Comparison of ENCODE assay signal across 51 mouse cellular contexts in genomic region chr7:108233551-108233950, GRCm38 (mm10). TPM values are rescaled to one million over a fixed set of nuclear protein-coding genes. Genes with fewer than 3 reads are reported as not detected.
"Had no signal": no experiment of that assay in that cellular context is flagged by ENCODE, and none has a peak within 500 bp of the region (broad histone marks: within the 10 kb centered on the region; RNA-seq: fewer than 3 reads in every experiment).

No protein-coding gene starts in this region.

- H3K36me3 ChIP-seq: heart, embryonic 10.5 days; heart, embryonic 12.5 days; heart, embryonic 13.5 days; heart, embryonic 15.5 days; hindbrain, embryonic 10.5 days; hindbrain, embryonic 12.5 days; hindbrain, embryonic 13.5 days; hindbrain, embryonic 15.5 days; intestine, embryonic 15.5 days; kidney, embryonic 15.5 days had no signal

- H3K27me3 ChIP-seq: heart, embryonic 12.5 days; heart, embryonic 13.5 days; heart, embryonic 15.5 days; hindbrain, embryonic 12.5 days; hindbrain, embryonic 13.5 days; hindbrain, embryonic 15.5 days; intestine, embryonic 15.5 days; kidney, embryonic 15.5 days had no signal

- H3K4me1 ChIP-seq: heart, embryonic 10.5 days; heart, embryonic 12.5 days; heart, embryonic 13.5 days; heart, embryonic 15.5 days; hindbrain, embryonic 10.5 days; hindbrain, embryonic 12.5 days; hindbrain, embryonic 13.5 days; hindbrain, embryonic 15.5 days; intestine, embryonic 15.5 days; kidney, embryonic 15.5 days had no signal

- H3K4me3 ChIP-seq: heart, embryonic 10.5 days; heart, embryonic 12.5 days; heart, embryonic 13.5 days; heart, embryonic 15.5 days; hindbrain, embryonic 10.5 days; hindbrain, embryonic 12.5 days; hindbrain, embryonic 13.5 days; hindbrain, embryonic 15.5 days; intestine, embryonic 15.5 days; kidney, embryonic 15.5 days; layer of hippocampus, adult 2 months; left cerebral cortex, adult 2 months had no signal

- DNase-seq: heart, postnatal 10 days; heart, postnatal 14 days; heart, postnatal 36 days; heart, postnatal 4 days; kidney, adult 11 months; kidney, adult 18-20 months; kidney, adult 2 months; kidney, adult 8-10 months; kidney, adult 9 months; kidney, postnatal 10 days; kidney, postnatal 14 days; kidney, postnatal 25 days; kidney, postnatal 36 days; kidney, postnatal 4 days; layer of hippocampus, adult 9-11 months; layer of hippocampus, postnatal 36 days had no signal

- H3K27ac ChIP-seq: heart, embryonic 10.5 days; heart, embryonic 13.5 days; heart, embryonic 15.5 days; hindbrain, embryonic 10.5 days; hindbrain, embryonic 12.5 days; hindbrain, embryonic 13.5 days; hindbrain, embryonic 14.5 days; hindbrain, embryonic 15.5 days; hindbrain, postnatal 0 days; intestine, embryonic 15.5 days; kidney, embryonic 15.5 days; kidney, postnatal 0 days; layer of hippocampus, adult 2 months; left cerebral cortex, adult 2 months had no signal

- H3K9me3 ChIP-seq: heart, embryonic 10.5 days; heart, embryonic 12.5 days; heart, embryonic 13.5 days; heart, embryonic 15.5 days; hindbrain, embryonic 10.5 days; hindbrain, embryonic 12.5 days; hindbrain, embryonic 13.5 days; hindbrain, embryonic 15.5 days; intestine, embryonic 15.5 days; kidney, embryonic 15.5 days had no signal

- H3K9ac ChIP-seq: heart, embryonic 12.5 days; heart, embryonic 13.5 days; heart, embryonic 15.5 days; hindbrain, embryonic 12.5 days; hindbrain, embryonic 13.5 days; hindbrain, embryonic 14.5 days; hindbrain, embryonic 15.5 days; intestine, embryonic 15.5 days; kidney, embryonic 15.5 days had no signal

- H3K4me2 ChIP-seq: heart, embryonic 11.5 days; heart, embryonic 12.5 days; heart, embryonic 13.5 days; heart, embryonic 15.5 days; hindbrain, embryonic 12.5 days; hindbrain, embryonic 13.5 days; hindbrain, embryonic 14.5 days; hindbrain, embryonic 15.5 days; intestine, embryonic 15.5 days; kidney, embryonic 15.5 days had no signal

- ATAC-seq: hindbrain, embryonic 16.5 days; hindbrain, postnatal 0 days; inflammation-experienced regulatory T-cells, adult 6 months; intestine, embryonic 15.5 days; intestine, embryonic 16.5 days; intestine, postnatal 0 days had no signal

RNA-seq across cellular contexts. Expression of gene Olfr487, which starts 19.1 kb away (rescaled TPM):
- total RNA-seq: heart, postnatal 10 days; heart, postnatal 14 days; heart, postnatal 25 days; heart, postnatal 36 days; heart, postnatal 4 days; hematopoietic stem cell, adult 5-6 weeks; hindbrain, postnatal 0 days; layer of hippocampus, adult 18-20 months; layer of hippocampus, adult 2 months; layer of hippocampus, adult 8-10 months; layer of hippocampus, postnatal 10 days; layer of hippocampus, postnatal 14 days; layer of hippocampus, postnatal 25 days; layer of hippocampus, postnatal 36 days; left cerebral cortex, adult 18-20 months; left cerebral cortex, adult 2 months had no signal
- polyA plus RNA-seq: heart, embryonic 10.5 days; heart, embryonic 11.5 days; heart, embryonic 12.5 days; heart, embryonic 13.5 days; heart, embryonic 14.5 days; heart, embryonic 15.5 days; heart, embryonic 16.5 days; heart, postnatal 0 days; hindbrain, embryonic 10.5 days; hindbrain, embryonic 12.5 days; hindbrain, embryonic 13.5 days; hindbrain, embryonic 14.5 days; hindbrain, embryonic 15.5 days; hindbrain, embryonic 16.5 days; hindbrain, postnatal 0 days; inflammation-experienced regulatory T-cells, adult 6 months; intestine, embryonic 14.5 days; intestine, embryonic 15.5 days; intestine, embryonic 16.5 days; intestine, postnatal 0 days; kidney, adult 2 months; kidney, embryonic 14.5 days; kidney, embryonic 15.5 days; kidney, embryonic 16.5 days; kidney, postnatal 0 days; large intestine, adult 2 months had no signal

RNA-seq across cellular contexts. Expression of gene Olfr488, which starts 24.6 kb away (rescaled TPM):
- total RNA-seq: heart, postnatal 10 days; heart, postnatal 14 days; heart, postnatal 25 days; heart, postnatal 36 days; heart, postnatal 4 days; hematopoietic stem cell, adult 5-6 weeks; hindbrain, postnatal 0 days; layer of hippocampus, adult 18-20 months; layer of hippocampus, adult 2 months; layer of hippocampus, adult 8-10 months; layer of hippocampus, postnatal 10 days; layer of hippocampus, postnatal 14 days; layer of hippocampus, postnatal 25 days; layer of hippocampus, postnatal 36 days; left cerebral cortex, adult 18-20 months; left cerebral cortex, adult 2 months had no signal
- polyA plus RNA-seq: heart, embryonic 10.5 days; heart, embryonic 11.5 days; heart, embryonic 12.5 days; heart, embryonic 13.5 days; heart, embryonic 14.5 days; heart, embryonic 15.5 days; heart, embryonic 16.5 days; heart, postnatal 0 days; hindbrain, embryonic 10.5 days; hindbrain, embryonic 12.5 days; hindbrain, embryonic 13.5 days; hindbrain, embryonic 14.5 days; hindbrain, embryonic 15.5 days; hindbrain, embryonic 16.5 days; hindbrain, postnatal 0 days; inflammation-experienced regulatory T-cells, adult 6 months; intestine, embryonic 14.5 days; intestine, embryonic 15.5 days; intestine, embryonic 16.5 days; intestine, postnatal 0 days; kidney, adult 2 months; kidney, embryonic 14.5 days; kidney, embryonic 15.5 days; kidney, embryonic 16.5 days; kidney, postnatal 0 days; large intestine, adult 2 months had no signal

RNA-seq across cellular contexts. Expression of gene Olfr490, which starts 55.2 kb away (rescaled TPM):
- total RNA-seq: heart, postnatal 10 days; heart, postnatal 14 days; heart, postnatal 25 days; heart, postnatal 36 days; heart, postnatal 4 days; hematopoietic stem cell, adult 5-6 weeks; hindbrain, postnatal 0 days; layer of hippocampus, adult 18-20 months; layer of hippocampus, adult 2 months; layer of hippocampus, adult 8-10 months; layer of hippocampus, postnatal 10 days; layer of hippocampus, postnatal 14 days; layer of hippocampus, postnatal 25 days; layer of hippocampus, postnatal 36 days; left cerebral cortex, adult 18-20 months; left cerebral cortex, adult 2 months had no signal
- polyA plus RNA-seq: heart, embryonic 10.5 days; heart, embryonic 11.5 days; heart, embryonic 12.5 days; heart, embryonic 13.5 days; heart, embryonic 14.5 days; heart, embryonic 15.5 days; heart, embryonic 16.5 days; heart, postnatal 0 days; hindbrain, embryonic 10.5 days; hindbrain, embryonic 12.5 days; hindbrain, embryonic 13.5 days; hindbrain, embryonic 14.5 days; hindbrain, embryonic 15.5 days; hindbrain, embryonic 16.5 days; hindbrain, postnatal 0 days; inflammation-experienced regulatory T-cells, adult 6 months; intestine, embryonic 14.5 days; intestine, embryonic 15.5 days; intestine, embryonic 16.5 days; intestine, postnatal 0 days; kidney, adult 2 months; kidney, embryonic 14.5 days; kidney, embryonic 15.5 days; kidney, embryonic 16.5 days; kidney, postnatal 0 days; large intestine, adult 2 months had no signal
